Mouse (Mus musculus) gastrocnemius, adult 2 months (tissue): Measurements from ENCODE around the gene Umod. TPM values are rescaled to one million over a fixed set of nuclear protein-coding genes. Genes with fewer than 3 reads are reported as not detected.

Experiments
- DNase-seq: peaks from one replicate; pipeline ENCODE4 v3.0.0; 2022
- H3K27ac ChIP-seq: fragments of 200-600 bp; 2 replicates; pipeline ENCODE4 v1.8.1; 2022; ENCODE audit warnings: mild to moderate bottlenecking
- H3K4me3 ChIP-seq: fragments of 200-600 bp; 2 replicates; pipeline ENCODE4 v1.8.1; 2022; ENCODE audit warnings: mild to moderate bottlenecking, moderate library complexity
- CTCF ChIP-seq: fragments of 200-600 bp; IDR thresholded peaks from 2 replicates; pipeline ENCODE4 v1.8.1; 2022; ENCODE audit warnings: antibody characterized with exemption, mild to moderate bottlenecking, moderate library complexity
- intact Hi-C: fragments of 180-260 bp; cut with DNase I; formaldehyde crosslinking; loops from one replicate; pipeline ENCODE4 v1.15.1; 2025
- long read RNA-seq, 2 experiments: library from polyadenylated mRNA; stranded (forward); transcript quantifications; one replicate each; pipeline ENCODE4 v2.0.0; 2021
- total RNA-seq, 2 experiments: library from RNA; stranded (reverse); gene quantifications; 2 replicates each; pipeline ENCODE4 v1.2.3; 2021

The Umod gene
- not detected for total RNA-seq
- long read RNA-seq, experiment 1 = 0 reads
- long read RNA-seq, experiment 2 = 0 reads

GRCm38 (mm10) chr7:119479256-119479655, at the start of gene Umod:
Gene Umod (minus strand): TSS chr7:119479282.
- no peak within 1 kb of the TSS for H3K4me3 ChIP-seq
- no peak within 1 kb of the TSS for H3K27ac ChIP-seq
- no peak for DNase-seq
- intact Hi-C loops = no loop called here
- no peak for TF ChIP-seq CTCF

GRCm38 (mm10) chr7:119528617-119529016, 49.5 kb upstream of the Umod start:
- intact Hi-C loops = no loop called here
- H3K4me3 ChIP-seq = no peak overlapping the region
- DNase-seq = no peak
- no peak overlapping the region for H3K27ac ChIP-seq
- TF ChIP-seq CTCF = no peak

GRCm38 (mm10) chr7:119527548-119527947, 48.5 kb upstream of the Umod start:
- intact Hi-C loops = no loop called here
- Histone ChIP-seq H3K27ac (no peak overlapping the region), H3K4me3 (no peak overlapping the region)
- no peak for TF ChIP-seq CTCF
- DNase-seq = no peak

- Histone ChIP-seq H3K4me3 (no peak overlapping the region), H3K27ac (no peak overlapping the region)
- intact Hi-C loops = no loop called here
- DNase-seq = no peak
- TF ChIP-seq CTCF = no peak
Measured at GRCm38 (mm10) chr7:119527135-119527534, 48.1 kb upstream of the Umod start.

GRCm38 (mm10) chr7:119526486-119526885, 47.4 kb upstream of the Umod start:
- intact Hi-C loops = no loop called here

GRCm38 (mm10) chr7:119525881-119526281, 46.8 kb upstream of the Umod start:
- Histone ChIP-seq H3K27ac (no peak overlapping the region), H3K4me3 (no peak overlapping the region)
- no peak for TF ChIP-seq CTCF
- intact Hi-C loops = no loop called here
- no peak for DNase-seq

More at GRCm38 (mm10) chr7:119526486-119526885, 47.4 kb upstream of the Umod start:
- Histone ChIP-seq H3K27ac (no peak overlapping the region), H3K4me3 (no peak overlapping the region)
- DNase-seq = no peak
- TF ChIP-seq CTCF = no peak

GRCm38 (mm10) chr7:119523389-119523788, 44.3 kb upstream of the Umod start, which contains the start of gene Pdilt:
Gene Pdilt (minus strand): TSS chr7:119523489.
- Histone ChIP-seq H3K4me3 (no peak within 1 kb of the TSS), H3K27ac (no peak within 1 kb of the TSS)
- intact Hi-C loops = no loop called here
- TF ChIP-seq CTCF = no peak
- DNase-seq = no peak

GRCm38 (mm10) chr7:119522385-119522784, 43.3 kb upstream of the Umod start:
- intact Hi-C loops = no loop called here
- no peak for DNase-seq
- no peak overlapping the region for H3K4me3 ChIP-seq
- no peak overlapping the region for H3K27ac ChIP-seq
- no peak for TF ChIP-seq CTCF

GRCm38 (mm10) chr7:119521816-119522215, 42.7 kb upstream of the Umod start:
- intact Hi-C loops = no loop called here
- H3K27ac ChIP-seq = no peak overlapping the region
- DNase-seq = no peak
- no peak for TF ChIP-seq CTCF
- no peak overlapping the region for H3K4me3 ChIP-seq

- Histone ChIP-seq H3K4me3 (no peak overlapping the region), H3K27ac (no peak overlapping the region)
- TF ChIP-seq CTCF = peak; percentile 67
- no peak for DNase-seq
- intact Hi-C loops = loop anchor here (10.0 kb wide), 2 partner anchors 505 to 755 kb away; no protein-coding TSS in a partner anchor
Measured at GRCm38 (mm10) chr7:119519654-119520053, 40.6 kb upstream of the Umod start.

GRCm38 (mm10) chr7:119519163-119519562, 40.1 kb upstream of the Umod start, which contains the start of gene Acsm5:
Gene Acsm5 (plus strand): TSS chr7:119519463.
- intact Hi-C loops = loop anchor here (10.0 kb wide), 2 partner anchors 504 to 754 kb away; no protein-coding TSS in a partner anchor
- no peak for DNase-seq
- Histone ChIP-seq H3K27ac (no peak within 1 kb of the TSS), H3K4me3 (no peak within 1 kb of the TSS)
- TF ChIP-seq CTCF = no peak

- Histone ChIP-seq H3K27ac (no peak overlapping the region), H3K4me3 (no peak overlapping the region)
- intact Hi-C loops = loop anchor here (10.0 kb wide), 2 partner anchors 501 to 751 kb away; no protein-coding TSS in a partner anchor
- DNase-seq = no peak
- no peak for TF ChIP-seq CTCF
Measured at GRCm38 (mm10) chr7:119516272-119516558, 37.1 kb upstream of the Umod start.

GRCm38 (mm10) chr7:119515492-119516271, 36.6 kb upstream of the Umod start:
- H3K27ac ChIP-seq = no peak overlapping the region
- DNase-seq = no peak
- TF ChIP-seq CTCF = peak; percentile 70
- H3K4me3 ChIP-seq = no peak overlapping the region
- intact Hi-C loops = loop anchor here (10.0 kb wide), 2 partner anchors 501 to 751 kb away; no protein-coding TSS in a partner anchor
